Mouse (Mus musculus) testis, adult 2 months (tissue): ENCODE measurements at regions not wholly inside any gene's neighbourhood (a gene's known extent, or its start where the extent isn't known, plus 50 kb on each side); places are given as distances from the start of the nearest gene placed in this dataset.

Experiments used
- CTCF ChIP-seq: fragments of 200-500 bp; IDR thresholded peaks from 2 replicates; pipeline ENCODE4 v1.5.1; 2012; ENCODE audit warnings: low read depth, mild to moderate bottlenecking, inconsistent platforms, low read length, moderate library complexity; ENCODE audit not compliant: control insufficient read depth, insufficient read depth, insufficient replicate concordance
- POLR2A ChIP-seq: fragments of 200-500 bp; IDR thresholded peaks from 2 replicates; pipeline ENCODE4 v1.6.1; 2012; ENCODE audit warnings: low read depth, mild to moderate bottlenecking, inconsistent platforms, low read length, moderate library complexity; ENCODE audit not compliant: control insufficient read depth

DNA sequence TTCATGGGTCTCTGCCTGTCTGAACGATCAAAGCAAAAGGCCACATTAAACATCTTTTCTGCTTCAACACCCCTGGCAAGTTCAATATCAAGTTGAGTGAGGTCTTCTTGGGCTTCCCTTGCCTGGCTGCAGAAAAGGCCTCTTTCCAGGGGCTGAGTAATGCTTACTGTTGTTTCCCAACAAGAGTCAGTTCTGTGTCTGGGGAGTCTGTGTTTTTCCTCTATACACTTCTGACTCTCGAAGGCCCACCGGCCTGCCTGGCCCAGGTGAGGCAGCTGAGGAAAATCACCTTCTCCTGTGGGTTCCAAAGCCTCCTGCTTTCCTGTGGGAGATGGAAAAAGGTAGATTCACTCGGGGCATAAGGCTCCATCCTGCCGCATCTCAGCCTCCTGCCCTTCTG is 111.7 kb upstream of the Lpp start:
- TF ChIP-seq POLR2A (no peak), CTCF (no peak)
